Mouse (Mus musculus) liver, embryonic 14.5 days (tissue): Measurements from ENCODE around the gene Itga6. TPM values are rescaled to one million over a fixed set of nuclear protein-coding genes. Genes with fewer than 3 reads are reported as not detected.

Experiments
- ATAC-seq: fragments of 200-750 bp; cut with Nextera tagmentation; 2 replicates; pipeline ENCODE4 v1.8.0; 2017; ENCODE audit warnings: moderate number of reproducible peaks, mild to moderate bottlenecking, moderate library complexity; ENCODE audit not compliant: insufficient read depth
- DNase-seq, 3 experiments: peaks; one replicate each; pipeline ENCODE4 v3.0.0-alpha.2; 2012 to 2013; ENCODE audit warnings: low read depth in 3 of 3, low spot score in 3 of 3
- H3K27ac ChIP-seq: fragments of 300-500 bp; sonication (generic); 2 replicates; pipeline ENCODE4 v1.5.1; 2014; ENCODE audit warnings: moderate library complexity, mild to moderate bottlenecking, control low read depth, inconsistent platforms
- H3K27me3 ChIP-seq: fragments of 300-500 bp; sonication (generic); 2 replicates; pipeline ENCODE4 v1.6.1; 2014; ENCODE audit warnings: mild to moderate bottlenecking, low read length, moderate library complexity; ENCODE audit not compliant: control insufficient read depth, insufficient read depth
- H3K36me3 ChIP-seq: fragments of 300-500 bp; sonication (generic); replicated peaks from 2 replicates; pipeline ENCODE4 v1.6.1; 2014; ENCODE audit warnings: low read depth; ENCODE audit not compliant: control insufficient read depth, insufficient read depth
- H3K4me1 ChIP-seq, 2 experiments: fragments of 200-500 bp in 1 of 2; fragments of 300-500 bp in 1 of 2; sonication (generic) in 1 of 2; replicated peaks; 2 replicates each; pipeline ENCODE4 v1.6.1; 2012 to 2014; ENCODE audit warnings: antibody characterized with exemption in 1 of 2, inconsistent platforms in 1 of 2, low read length in 1 of 2; ENCODE audit not compliant: control insufficient read depth in 2 of 2, insufficient read depth in 2 of 2
- H3K4me2 ChIP-seq: fragments of 300-500 bp; sonication (generic); 2 replicates; pipeline ENCODE4 v1.6.1; 2014; ENCODE audit warnings: low read depth, mild to moderate bottlenecking, control low read depth, moderate library complexity
- H3K4me3 ChIP-seq, 2 experiments: fragments of 200-500 bp in 1 of 2; fragments of 300-500 bp in 1 of 2; sonication (generic) in 1 of 2; 2 replicates each; pipeline ENCODE4 v1.5.1; 2012 to 2014; ENCODE audit warnings: low read depth in 2 of 2, low read length in 2 of 2, mild to moderate bottlenecking in 2 of 2, control low read depth in 1 of 2, inconsistent platforms in 1 of 2, moderate library complexity in 1 of 2; ENCODE audit not compliant: insufficient read depth in 1 of 2
- H3K9ac ChIP-seq: fragments of 300-500 bp; sonication (generic); replicated peaks from 2 replicates; pipeline ENCODE4 v1.6.1; 2014; ENCODE audit warnings: mild to moderate bottlenecking, control low read depth, moderate library complexity
- H3K9me3 ChIP-seq: fragments of 300-500 bp; sonication (generic); 2 replicates; pipeline ENCODE4 v1.6.1; 2016; ENCODE audit warnings: low read length, mixed read lengths; ENCODE audit not compliant: control insufficient read depth
- CTCF ChIP-seq: IDR thresholded peaks from 2 replicates; pipeline ENCODE4 v1.5.1; 2016; ENCODE audit warnings: antibody characterized with exemption, low read depth, control low read depth
- EP300 ChIP-seq: IDR thresholded peaks from 2 replicates; pipeline ENCODE4 v1.6.1; 2016; ENCODE audit warnings: antibody characterized with exemption, low read depth
- WGBS: fragments of 180-500 bp; shearing (Covaris S2); extraction: QIAGEN DNeasy Blood & Tissue Kit; methylation state at CpG from one replicate; pipeline ENCODE4 v1.1.7; 2014; ENCODE audit not compliant: insufficient replicate concordance; 5-methylcytosine and 5-hydroxymethylcytosine counted together
- polyA plus RNA-seq, 2 experiments: library from polyadenylated mRNA; depleted of rRNA in 1 of 2; stranded (reverse) in 1 of 2; unstranded in 1 of 2; fragments of >200 nt; fragmentation: Nextera tagmentation in 1 of 2; extraction: Ambion mirVana in 1 of 2; gene quantifications; 2 replicates each; pipeline versions ENCODE4 v1.2.1 to v1.2.3; 2012 to 2014

Gene Itga6
- polyA plus RNA-seq, 2 experiments = 5.5 to 6.2 TPM

DNA sequence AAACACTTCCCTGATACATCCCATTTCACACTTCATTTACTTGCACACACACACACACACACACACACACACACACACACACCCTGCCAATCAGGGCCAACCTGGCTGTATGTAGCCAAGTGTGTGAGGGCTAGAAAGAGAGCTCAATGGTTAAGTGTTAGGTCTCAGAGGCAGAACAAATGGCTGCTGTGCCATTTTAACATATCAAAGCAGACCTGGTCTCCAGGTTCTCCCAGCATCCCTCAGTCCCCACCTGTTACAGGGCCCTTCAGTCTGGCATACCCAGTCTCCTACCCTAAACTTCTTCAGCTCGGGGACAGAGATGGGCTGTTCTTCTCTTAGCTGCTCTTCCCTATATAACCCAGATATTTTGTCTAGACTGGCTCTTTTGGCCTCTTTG, 20.0 kb upstream of the Itga6 start:
- peaks cover 0 to 7% of the 10 kb centered on the region in 2 experiments; a peak in 1 of 4 replicates for H3K4me1 ChIP-seq
- no peak overlapping the region for H3K27ac ChIP-seq
- DNase-seq = no peak
- H3K27me3 ChIP-seq = no peaks in the 10 kb centered on the region
- H3K9me3 ChIP-seq = no peaks in the 10 kb centered on the region
- TF ChIP-seq EP300 (no peak), CTCF (no peak)
- H3K4me3 ChIP-seq = no peak overlapping the region
- no peak overlapping the region for H3K9ac ChIP-seq
- H3K4me2 ChIP-seq = no peak overlapping the region
- H3K36me3 ChIP-seq = no peaks in the 10 kb centered on the region
- no peak for ATAC-seq
- 50% methylated on average over 1 of the region's 1 CpGs for WGBS

DNA sequence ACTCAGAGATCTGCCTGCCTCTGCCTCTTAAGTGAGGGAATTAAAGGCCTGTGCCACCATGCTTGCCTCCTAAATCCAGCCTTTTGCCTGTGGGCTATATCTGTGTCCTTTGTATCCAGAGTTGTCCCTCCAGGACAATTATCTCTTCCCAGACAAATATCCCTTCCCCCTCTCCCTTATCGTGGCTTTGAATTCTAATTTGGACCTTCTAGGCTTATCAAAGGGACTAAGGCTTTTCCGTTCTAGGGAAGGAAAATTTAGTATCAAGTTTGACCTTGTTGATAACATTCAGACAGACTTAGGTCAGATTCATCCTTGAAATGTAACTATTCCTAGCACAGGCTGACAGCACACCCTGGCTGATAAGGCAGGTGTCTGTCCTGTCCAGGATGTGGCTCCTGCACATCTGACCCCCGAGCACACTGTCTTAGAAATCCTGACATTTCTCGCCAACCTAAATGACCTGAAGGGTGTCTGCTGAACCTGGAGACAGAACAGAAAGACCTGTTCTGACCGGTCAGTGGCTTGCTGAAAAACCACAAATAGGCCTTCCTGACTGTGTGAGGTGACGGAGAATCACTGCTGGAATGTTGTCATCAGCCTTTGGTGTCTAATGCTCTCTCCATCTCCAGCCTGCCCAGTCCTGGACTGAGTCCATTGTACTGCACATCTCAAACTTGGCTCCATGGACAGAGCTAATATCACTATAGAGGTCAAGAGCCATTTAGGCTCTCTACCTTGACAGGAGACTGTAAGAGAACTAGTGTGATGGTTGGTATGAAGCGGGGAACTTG, 18.3 kb upstream of the Itga6 start:
- Histone ChIP-seq H3K36me3 (no peaks in the 10 kb centered on the region), H3K4me2 (no peak overlapping the region), H3K27ac (no peak overlapping the region), H3K4me1 (peaks cover 0 to 7% of the 10 kb centered on the region in 2 experiments; a peak in 1 of 4 replicates), H3K9me3 (no peaks in the 10 kb centered on the region), H3K27me3 (no peaks in the 10 kb centered on the region), H3K4me3 (no peak overlapping the region), H3K9ac (no peak overlapping the region)
- DNase-seq (no peak), ATAC-seq (no peak)
- TF ChIP-seq CTCF (no peak), EP300 (no peak)
- WGBS = 47% methylated on average over 7 of the region's 7 CpGs

DNA sequence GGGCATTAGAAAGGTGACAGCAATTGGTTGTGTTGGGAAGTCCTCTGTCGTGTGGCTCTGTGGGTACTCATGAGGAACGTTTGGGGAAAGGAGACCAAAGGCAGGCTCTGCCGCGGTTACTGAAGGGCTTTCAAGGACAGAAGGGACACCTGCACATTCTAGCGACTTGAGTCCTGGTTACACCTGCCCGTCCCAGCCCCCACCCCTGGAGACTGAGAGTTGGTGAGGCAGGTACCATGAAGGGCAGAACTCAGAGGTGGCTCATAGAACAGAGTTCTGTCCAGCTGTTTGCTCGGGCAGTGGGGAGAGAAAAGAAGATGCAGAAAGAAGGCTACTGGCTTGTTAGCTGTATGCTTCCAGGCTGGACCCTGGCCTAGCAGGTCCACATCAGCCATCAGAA, 17.1 kb upstream of the Itga6 start:
- DNase-seq (no peak), ATAC-seq (no peak)
- TF ChIP-seq CTCF (no peak), EP300 (no peak)
- Histone ChIP-seq H3K4me1 (no peaks in the 10 kb centered on the region; a peak in 1 of 4 replicates), H3K4me2 (no peak overlapping the region), H3K27me3 (no peaks in the 10 kb centered on the region; the same call in 1 of the 2 replicates), H3K4me3 (no peak overlapping the region), H3K9ac (no peak overlapping the region), H3K27ac (no peak overlapping the region), H3K36me3 (no peaks in the 10 kb centered on the region), H3K9me3 (no peaks in the 10 kb centered on the region)
- 57% methylated on average over 7 of the region's 7 CpGs for WGBS

DNA sequence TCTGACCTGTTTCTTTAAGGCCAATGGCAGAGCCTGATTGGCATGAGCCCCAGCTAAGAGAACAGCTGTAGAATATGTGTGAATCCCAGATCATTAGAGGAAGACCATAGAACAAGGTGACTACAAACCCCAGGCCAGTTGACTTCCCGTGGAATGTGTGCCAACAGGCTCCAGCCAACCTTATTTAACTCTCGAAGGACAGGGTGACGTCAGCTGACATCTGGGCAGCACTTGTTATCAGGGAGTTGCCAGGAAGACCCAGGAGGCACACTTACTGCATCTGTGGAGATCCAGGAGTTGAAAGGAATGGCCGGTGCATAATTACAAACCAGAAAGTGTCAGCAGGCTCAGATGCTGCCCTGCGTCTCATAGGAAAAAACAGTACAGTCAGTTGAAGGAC, 16.6 kb upstream of the Itga6 start:
- ATAC-seq (no peak), DNase-seq (no peak)
- Histone ChIP-seq H3K9ac (no peak overlapping the region), H3K9me3 (no peaks in the 10 kb centered on the region), H3K27ac (no peak overlapping the region), H3K36me3 (no peaks in the 10 kb centered on the region), H3K27me3 (no peaks in the 10 kb centered on the region; the same call in 1 of the 2 replicates), H3K4me1 (no peaks in the 10 kb centered on the region), H3K4me3 (no peak overlapping the region), H3K4me2 (no peak overlapping the region)
- WGBS = 31% methylated on average over 5 of the region's 5 CpGs
- no peak for TF ChIP-seq EP300
- TF ChIP-seq CTCF = no peak

DNA sequence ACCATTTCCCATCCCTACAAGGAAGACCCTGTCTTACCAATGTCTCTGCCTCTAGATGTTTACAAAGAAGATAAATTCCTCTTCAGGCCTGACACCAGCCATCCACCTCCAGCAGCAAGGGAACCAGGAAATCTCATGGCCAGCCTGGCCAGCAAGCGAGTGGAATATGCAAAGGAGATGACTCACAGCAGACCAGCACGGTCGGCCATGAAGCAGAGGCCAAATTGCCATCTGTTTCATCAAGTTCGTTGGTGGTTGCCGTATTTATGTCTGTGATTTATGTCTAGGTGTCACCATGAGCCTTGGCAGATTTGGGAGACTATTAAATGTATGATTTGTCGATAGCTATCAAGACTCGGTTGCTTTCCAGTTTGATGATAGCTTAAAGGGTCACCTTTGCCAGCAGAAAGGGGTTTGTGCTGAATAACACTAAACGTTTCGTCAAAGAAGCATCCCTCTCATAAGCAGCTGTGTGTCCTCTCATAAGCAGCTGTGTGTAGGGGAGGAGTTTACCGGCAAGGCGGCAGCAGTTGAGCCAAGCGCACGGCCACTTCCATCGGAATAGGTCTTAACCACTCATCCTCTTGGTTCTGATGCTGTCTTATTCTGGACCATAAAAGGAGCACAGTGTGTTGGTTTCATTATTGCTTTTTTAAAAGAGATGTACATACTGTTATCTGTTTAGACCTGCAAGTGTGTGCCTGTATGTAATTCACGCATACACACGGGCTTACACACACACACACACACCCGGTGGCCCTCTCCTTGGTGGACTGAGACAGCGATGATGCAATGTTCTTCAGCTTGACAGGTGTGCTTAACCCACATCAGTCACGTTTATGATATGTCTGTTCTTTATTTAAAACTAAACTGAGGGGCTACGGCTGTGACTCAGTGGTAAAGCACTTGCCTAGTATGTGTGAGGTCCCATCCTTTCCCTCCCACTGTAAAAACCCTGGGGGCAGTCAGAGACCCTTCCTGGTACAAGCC, 14.5 kb upstream of the Itga6 start:
- DNase-seq = no peak
- WGBS = 69% methylated on average over 20 of the region's 20 CpGs

More for the DNA sequence above, 14.5 kb upstream of the Itga6 start:
- Histone ChIP-seq H3K4me3 (no peak overlapping the region), H3K9ac (no peak overlapping the region), H3K4me1 (no peaks in the 10 kb centered on the region), H3K27ac (no peak overlapping the region), H3K4me2 (no peak overlapping the region), H3K36me3 (no peaks in the 10 kb centered on the region), H3K27me3 (no peaks in the 10 kb centered on the region; the same call in 1 of the 2 replicates), H3K9me3 (no peaks in the 10 kb centered on the region)
- ATAC-seq = no peak
- TF ChIP-seq CTCF (no peak), EP300 (no peak)
